Mouse (Mus musculus) urinary bladder, postnatal 25 days (tissue): Measurements from ENCODE around the gene Lsp1.

ENCODE experiments used
- DNase-seq: peaks from one replicate; pipeline ENCODE4 v3.0.0; 2022; ENCODE audit warnings: low spot score

Gene Lsp1

DNA sequence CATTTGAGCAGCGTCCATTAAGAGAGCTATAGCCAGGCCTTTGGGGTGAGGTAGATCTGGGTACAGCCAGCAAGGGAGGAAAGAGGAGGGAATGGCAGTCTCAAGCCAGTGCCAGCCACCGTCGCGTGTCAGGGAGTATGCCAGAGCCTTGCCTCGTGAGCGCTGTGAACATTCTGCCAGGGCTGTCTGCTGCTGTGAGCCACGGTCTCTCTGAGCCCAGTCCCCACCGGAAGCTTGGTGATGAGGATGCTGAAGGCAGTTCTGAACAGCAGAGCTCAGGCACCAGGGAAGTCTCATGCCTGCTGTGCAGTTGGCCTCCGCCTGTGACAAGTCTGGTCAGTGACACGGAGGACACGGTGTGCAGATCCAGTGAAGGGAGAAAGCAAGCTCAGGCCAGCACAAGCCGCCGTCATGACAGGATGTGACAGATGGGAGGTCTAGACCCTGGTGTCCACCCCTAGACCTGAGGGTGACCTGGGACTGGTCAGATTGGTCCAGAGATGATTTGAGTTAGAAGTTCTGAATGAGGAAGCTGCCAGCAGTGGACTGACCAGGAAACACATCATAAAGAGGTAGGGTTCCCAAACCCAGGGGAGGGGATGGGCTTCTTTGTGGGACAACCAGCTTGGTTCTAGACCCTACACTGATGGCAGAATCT lies 16.3 kb downstream of the Lsp1 start:
- no peak for DNase-seq

DNA sequence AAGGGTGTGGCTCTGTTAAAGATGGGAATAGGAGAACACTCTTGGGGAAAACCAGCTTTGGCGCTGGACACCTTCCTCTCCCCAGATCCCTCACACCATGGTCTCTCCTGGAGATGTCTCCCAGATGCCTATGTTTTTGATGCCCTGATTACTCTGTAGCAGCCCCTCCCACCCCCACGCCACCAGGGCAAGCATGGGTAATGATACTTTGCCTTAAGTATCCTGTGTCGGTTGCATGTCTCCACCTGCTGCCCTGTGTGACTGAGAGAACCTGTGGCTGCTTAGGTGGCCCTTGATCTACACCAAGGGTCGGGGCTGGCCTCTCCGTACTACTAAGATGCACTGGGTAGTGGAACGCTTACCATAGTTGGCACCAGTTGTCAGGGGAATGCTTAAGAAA lies 17.4 kb downstream of the Lsp1 start:
- DNase-seq: no peak

DNA sequence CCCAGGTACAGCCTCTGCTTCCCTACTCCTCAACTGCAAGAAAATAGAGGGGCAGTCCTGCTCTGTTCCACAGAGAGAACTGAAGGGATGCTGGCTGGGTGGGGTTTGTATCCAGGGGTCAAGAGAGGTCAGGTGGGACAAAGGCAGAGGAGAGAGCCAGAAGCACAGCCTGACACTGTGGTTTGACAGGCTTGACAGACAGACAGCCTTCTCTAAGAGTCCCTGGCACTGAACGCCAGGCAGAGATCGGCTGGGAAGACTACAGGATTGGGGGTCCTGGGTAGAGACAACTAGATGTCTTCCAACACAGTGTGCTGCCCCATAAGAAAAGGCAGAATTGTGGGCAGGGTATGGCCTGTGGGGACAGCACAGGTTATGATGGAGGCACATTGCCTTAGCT lies 18.0 kb downstream of the Lsp1 start:
- no peak for DNase-seq

DNA sequence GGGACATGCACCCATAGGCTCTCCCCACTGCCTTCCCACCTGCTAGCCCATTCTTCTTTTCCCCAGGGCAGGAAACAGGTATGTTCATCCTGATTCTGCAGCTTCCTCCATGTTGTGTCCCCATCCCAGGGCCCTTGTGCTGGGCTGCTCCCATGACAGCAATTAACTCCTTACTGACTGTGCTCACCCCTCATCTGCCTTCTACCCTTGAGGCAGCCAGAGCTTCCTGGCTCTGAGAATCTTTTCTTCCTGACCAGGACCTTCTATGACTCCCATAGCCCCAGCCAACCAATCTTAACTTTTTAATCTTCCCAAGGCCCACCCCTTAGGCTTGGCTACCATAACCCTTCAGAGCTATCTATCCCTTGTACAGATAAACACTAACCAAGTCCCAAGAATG lies 18.7 kb downstream of the Lsp1 start:
- DNase-seq: no peak

DNA sequence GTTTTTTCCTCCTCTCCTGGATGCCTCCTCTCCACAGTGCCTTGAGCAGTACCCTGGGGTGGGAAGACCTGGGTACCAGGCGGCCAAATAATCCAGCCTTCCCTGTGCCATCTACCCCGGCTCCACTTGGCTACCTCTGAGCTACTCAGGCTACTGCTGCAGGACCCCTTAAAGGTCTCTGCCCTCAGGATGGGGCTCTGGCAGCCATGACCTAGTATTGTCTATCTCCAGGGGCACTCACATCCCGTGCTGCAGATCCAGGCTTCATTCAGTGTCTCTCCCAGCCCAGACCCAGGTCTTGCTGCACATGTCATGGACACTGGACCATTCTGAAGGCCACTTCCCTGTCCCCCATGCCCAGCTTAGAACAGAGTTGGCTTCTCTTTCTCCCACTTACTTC lies 19.3 kb downstream of the Lsp1 start:
- no peak for DNase-seq

DNA sequence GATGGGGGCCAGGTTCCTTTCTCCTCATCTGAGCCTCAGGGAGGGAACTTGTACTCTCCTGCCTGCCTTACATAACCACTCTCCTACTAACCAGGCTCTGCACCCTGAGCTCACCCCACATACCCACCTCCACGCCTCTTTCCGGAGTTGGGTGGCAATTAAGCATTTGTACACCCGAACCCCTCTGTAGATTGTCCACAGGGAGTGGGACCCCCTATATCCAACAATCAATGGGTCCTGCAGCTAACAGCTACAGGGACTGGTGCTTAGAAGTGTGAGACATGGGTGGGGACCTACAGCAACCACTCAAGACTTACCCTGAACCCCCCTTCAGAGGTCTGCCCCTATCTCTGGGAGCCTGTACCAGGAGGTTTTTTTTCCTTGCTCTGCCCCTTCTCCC lies 20.1 kb downstream of the Lsp1 start:
- no peak for DNase-seq

DNA sequence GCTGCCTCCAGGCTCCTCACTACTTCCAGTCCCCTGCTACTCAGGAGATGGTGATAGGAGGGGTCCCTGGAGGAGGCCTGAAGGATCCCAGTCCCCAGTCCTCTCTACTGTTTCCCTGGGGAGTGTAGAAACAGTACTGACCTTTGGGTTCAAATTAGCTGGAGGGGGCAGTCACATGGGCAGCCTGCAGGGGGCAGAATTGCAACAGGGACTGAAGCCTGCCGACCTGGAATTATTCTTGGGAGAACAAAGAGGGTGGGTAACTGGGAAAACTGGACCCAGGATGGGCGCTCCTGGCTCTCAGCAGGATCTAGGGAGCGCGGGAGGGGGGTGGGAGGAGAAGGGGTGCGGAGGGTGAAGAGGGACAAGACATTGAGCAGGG lies 20.6 kb downstream of the Lsp1 start:
- DNase-seq: peak; percentile 71

DNA sequence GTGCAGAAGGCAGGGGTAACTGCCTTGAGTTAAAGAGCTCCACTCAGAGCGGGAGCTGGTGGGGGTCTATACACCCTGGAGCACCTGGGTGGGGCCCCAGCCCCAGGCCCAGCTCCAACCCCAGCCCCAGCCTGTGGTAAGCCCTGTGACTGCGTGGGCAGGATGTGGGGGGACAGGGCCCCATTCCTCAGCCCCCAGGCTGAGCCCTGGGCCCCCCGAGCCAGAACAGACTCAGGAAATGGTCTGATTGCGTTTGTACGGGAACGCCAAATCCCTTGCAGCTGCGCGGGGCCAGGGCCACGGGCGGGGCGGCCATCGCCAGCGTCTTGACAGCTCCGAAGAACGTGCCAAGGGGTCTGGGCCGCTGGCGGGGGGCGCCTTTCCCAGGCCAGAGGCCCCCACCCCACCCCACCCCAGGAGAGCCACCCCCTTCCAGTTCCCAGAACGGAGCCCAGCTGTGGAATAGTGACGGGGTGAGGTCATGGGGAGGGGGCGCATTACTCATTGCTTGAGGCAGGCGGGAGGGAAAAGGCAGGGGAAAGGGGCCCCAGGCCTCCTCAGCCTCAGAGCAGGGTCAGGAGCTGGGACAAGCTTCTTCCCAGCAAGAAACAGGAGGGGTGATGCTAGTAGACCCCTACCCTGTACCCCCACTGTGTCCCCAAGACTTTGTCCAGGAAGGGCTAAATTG lies 21.1 kb downstream of the Lsp1 start:
- peak; percentile 59 for DNase-seq

DNA sequence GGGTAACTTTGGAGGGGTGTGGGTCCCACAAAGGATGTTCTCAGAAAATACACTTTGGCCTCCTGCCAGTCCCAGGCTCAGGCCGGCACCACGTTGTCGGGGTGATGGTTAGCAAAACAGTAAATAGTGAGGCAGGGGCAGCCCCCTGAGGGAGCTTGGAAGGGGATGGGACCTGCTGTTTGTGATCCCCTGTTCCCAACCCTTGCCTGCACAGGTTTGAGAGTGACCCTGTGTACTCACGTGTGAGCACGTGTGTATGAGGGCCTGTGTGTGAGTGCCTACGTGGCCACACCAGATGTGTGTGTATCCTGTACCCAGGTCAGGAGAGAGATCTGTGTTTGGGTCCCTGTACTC lies 21.6 kb downstream of the Lsp1 start:
- no peak for DNase-seq

DNA sequence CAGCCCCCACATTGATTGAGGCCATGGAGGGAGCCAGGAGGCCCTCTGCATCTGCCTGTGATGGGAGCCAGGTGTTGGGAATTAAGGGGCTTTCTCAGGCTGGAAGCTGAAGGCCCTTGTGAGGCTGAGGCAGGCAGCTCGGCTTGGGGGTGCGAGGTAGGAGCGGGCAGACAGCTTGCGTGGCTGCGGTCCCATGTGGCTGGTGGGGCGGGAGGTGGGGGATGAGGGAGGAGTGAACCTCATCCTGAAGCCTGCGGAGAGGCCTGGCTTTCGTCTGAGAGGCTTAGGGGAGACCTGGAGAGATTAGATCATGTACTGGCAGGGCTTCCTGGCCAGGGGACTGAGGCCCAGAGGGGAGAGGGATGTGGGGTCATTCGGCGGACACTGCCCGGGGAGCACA lies 22.5 kb downstream of the Lsp1 start:
- DNase-seq: no peak

DNA sequence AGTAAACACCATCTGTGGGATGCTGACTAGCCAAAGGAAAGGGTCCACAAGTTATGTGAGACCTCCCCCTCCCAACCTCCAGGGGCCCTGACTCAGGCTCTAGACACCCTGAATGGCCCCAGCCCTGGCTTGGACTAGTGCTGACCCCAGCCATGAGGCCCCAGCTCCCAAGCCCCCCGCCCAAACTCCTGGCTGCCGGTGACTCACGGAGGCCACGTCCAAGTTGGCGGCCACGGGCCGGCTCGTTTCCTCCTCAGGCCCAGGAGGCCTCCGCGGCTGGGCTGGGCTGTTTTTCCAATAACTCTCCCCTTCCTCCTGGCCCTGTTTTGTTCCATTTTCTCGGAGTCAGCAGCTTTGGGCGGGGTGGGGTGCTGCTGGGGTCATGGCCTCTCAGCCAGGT lies 24.2 kb downstream of the Lsp1 start:
- no peak for DNase-seq

DNA sequence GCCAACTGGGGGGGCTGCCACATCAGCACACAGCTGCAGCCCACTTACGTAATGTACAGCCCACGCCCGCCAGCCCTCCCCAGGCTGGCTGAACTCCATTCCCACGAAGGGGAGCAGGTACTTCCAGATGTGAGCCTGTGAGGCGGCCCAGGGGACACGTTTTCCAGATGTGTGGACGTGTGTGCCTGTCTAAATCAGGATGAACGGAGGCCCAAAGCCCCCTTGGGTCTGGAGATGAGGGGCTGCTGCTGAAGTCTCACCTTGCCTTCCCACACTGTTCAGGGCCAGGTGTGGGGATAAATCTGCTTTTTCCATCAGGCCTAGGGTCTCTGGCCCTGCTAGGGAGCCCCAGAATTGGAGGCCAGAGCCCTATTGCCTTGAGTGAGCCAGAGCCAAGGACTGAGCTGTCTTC lies 26.1 kb downstream of the Lsp1 start:
- peak; percentile 14 for DNase-seq

DNA sequence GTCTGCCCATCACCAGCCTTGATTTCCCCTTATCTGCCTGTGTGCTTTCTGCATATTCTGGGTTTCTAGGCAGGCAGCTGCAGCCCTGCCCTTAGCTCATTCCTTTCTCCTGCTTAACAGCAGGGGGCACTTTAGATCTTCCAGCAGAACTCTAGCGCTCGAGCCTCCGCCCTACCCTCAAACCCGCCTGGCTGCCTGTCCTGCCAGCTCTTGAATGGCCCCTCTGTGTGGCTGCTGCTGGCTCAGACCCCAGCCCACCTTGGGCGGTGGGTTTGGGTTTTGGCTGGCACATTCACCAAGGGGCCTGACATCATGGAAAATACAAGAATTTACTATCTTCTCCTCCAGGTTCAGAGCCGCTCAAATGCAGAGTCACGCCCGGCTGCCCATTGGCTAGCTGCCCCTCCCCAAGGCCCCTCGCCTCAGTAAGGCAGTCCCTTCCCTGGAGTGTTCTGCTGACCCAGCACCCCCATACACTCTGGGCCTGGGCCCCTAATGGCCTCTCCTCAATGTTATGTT lies 26.8 kb downstream of the Lsp1 start:
- peak; percentile 33 for DNase-seq

DNA sequence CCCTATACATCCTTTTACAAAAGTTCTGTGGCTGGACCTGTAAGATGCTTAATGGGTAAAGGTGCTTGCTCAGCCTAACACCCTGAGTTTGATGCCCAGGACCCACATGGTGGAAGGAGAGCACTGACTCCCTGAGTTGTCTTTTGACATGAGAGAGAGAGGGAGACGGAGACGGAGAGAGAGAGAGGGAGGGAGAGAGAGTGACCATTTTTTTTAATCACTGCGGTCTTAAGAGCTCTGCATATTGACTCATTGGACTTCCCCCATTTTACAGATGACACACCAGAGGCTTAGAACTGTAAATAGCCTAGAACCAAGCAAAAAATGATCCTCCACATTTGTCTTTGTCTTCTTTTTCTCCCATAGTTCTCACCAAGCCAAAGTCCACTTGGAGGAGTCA lies 27.4 kb downstream of the Lsp1 start:
- no peak for DNase-seq

DNA sequence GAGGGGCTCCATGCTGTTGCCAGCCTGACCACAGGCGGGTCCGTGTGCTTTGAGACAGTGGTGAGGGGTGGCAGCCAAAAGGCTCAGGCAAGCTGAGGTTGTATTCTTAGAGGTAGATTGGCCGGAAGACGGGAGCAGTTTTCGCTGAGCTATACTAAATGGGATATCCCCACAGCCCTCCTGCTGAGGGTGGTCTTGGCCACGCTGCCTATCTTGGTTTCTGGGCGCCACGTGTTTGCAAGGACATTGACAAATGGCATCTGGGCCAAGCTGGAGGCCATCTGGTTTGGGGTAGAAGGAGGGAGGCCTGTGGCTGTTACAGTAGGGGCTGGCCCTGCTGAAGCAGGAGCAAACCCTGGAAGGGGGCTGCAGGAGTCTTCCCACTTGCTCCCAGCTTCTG lies 32.9 kb downstream of the Lsp1 start:
- DNase-seq: no peak

DNA sequence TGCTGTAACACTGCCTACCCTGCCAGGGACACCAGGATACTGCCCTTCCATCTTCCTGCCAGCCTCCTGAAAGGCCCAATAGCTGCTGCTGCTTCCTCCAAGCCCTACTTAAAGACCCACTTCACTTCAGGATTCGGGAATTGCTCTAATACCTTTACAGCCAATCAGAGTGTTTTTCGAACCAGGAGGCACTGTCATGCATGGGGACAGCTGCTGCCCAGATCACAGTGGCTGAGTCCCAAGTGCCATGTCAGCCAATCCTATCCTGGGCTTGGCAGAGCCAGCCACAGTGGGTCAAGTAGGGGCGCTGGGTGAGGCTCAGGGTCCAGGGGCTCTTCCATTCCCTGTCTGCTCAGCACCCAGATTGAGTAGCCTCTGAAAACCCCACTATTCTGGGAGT lies 35.5 kb downstream of the Lsp1 start:
- no peak for DNase-seq

DNA sequence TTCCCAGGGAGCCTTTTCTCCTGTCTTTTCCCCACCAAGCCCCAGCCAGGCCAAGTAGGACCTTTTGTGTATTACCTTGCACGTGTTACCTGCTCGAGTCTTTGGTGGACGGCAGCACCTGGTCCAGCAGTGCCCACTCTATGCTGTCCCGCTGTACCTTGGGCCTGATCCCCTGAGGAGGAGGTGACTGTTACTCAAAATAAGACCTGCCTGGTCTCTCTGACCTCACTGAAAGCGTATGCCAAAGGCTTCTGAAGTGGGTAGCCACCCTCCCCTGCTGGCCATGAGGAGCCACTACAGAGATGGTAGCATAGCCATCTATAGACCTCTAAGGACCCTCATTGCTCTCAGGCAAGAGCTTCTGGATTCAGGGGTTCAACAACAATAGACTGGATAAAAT lies 36.2 kb downstream of the Lsp1 start:
- DNase-seq: no peak

DNA sequence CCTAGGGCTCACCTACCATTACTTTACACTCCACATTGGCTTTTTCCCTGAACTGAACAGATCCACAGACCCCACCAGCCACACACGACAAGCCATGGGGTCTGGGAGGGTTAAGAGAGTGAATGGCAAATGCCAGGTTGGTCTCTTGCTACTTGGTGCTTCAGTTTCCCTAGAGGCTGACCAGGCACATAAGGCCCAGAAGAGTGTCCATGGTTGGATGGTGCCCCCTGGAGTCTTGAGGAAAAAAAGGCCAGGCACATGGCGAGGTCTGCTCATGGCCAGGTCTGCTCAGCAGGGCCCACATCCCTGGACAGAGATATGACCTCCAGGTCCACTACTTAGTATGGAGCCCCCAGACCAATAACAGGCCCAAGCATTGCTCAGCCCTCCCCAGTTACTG lies 37.2 kb downstream of the Lsp1 start:
- no peak for DNase-seq

DNA sequence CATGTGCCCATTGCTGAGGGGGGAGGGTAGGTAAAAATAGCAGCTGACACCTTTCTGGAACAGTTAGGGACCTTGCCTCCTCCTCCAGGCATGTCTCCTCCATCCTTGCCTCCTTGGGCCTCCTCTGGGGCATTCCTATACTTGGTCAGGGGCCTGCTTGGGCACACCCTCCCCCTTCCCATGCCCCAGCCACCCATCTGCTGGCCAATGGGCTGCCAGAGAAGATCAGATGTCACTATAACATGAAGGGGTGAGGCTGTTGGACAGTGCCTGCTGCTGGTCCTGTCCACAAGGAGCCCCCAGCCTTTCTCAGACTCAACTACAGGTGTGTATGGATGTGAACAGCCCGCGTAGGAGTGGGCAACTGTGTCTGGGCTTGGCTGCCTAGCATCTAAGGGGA lies 38.0 kb downstream of the Lsp1 start, which contains the start of gene Tnnt3:
Gene Tnnt3 (plus strand): TSS at position 262 of the 400 bp plus-strand sequence.
- no peak for DNase-seq

DNA sequence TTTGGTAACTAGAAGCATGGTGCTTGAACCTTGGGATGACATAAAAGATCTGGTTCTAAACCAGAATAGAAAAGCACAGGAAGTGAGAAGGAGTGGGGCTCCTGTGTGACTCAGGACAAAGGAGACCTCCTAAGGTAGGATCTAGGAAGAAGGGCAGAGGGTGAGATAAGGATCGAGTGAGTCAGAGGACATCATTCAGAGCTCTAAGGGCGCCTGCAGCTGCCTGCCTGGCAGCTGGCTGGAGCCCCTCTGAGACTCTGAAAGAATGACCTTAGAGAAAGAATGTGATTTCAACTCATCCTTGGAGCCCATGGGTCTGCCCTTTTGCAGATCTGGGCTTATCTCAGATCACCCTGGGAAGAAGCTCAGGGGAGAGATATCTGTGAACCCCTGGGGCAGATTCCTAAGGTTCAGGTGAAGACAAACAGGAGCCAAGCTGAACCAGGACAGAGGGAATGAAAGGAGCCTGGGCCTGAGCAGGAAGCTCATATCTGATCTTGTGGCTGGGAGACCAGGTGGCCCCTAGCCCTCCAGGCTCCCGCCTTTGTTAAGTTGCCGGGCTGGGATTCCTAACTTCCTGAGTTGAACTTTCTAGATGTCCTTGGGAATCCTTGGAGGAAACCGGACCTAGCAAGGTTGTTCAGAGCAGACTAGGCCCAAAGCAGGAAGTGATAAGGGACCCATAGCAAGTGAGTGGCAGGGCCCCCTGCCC lies 38.6 kb downstream of the Lsp1 start:
- no peak for DNase-seq

DNA sequence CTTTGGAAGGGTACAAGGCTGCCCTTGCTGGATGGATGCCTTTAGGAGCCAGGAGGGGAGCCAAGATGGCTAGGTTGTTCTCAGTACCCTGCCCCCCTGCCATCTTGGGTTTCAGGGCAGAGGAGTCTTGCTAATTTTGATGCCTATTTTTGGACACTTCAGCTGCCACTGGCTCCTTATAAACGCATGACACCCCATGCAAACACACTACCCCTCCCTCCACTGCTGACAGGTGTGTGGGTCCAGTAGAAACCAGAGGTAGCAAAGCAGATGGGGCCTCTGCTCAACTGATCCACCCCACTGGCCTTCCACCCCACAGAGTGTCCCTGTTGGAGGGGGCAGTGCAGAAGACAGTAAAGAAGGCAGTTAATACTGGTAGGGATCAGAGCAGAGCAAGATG lies 39.4 kb downstream of the Lsp1 start:
- DNase-seq: no peak

DNA sequence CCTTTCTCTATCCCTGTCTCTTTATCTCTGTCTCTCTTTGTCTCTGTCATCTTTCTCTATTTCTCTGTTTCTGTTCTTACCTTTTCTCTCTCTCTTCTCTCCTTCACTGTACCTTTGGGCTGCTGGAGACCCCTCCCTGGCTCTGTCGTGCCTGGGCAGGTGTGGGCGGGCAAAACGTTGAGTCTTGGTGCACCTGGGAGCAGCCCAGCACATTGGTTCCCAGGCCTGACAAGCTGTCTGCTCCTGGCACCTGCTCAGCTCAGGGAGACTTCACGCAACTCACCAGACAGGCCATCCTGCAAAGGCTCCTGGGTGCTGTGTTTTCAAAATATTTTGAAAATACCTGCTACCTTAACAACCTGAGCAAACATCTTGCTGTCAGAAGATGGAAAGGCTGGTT lies 42.6 kb downstream of the Lsp1 start:
- DNase-seq: no peak

DNA sequence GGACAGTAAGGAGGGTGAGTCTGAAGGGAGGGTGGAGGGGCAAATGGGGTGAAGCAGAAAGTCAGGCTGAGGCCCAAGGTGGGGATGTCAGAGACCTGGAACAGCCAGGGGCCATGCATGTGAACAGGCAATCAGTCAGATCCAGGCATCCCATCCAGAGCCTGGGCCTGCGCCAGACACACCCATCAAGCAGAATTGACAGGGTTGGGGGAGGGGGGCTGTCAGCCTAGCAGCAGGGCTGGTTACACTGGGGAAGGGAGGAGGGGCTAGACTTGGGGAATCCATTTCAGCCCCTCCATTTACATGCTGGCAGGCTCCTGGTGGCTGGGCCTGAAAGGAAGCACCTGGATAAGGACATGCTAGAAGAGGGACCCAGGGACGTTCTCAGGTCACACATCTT lies 45.3 kb downstream of the Lsp1 start:
- DNase-seq: no peak
